Mouse (Mus musculus): ENCODE data around the gene Pid1.

- TF ChIP-seq POLR2A (IDR thresholded peaks at IDR 0.05; ENCODE audit: low read depth, low read length) (no peak), CTCF (IDR thresholded peaks at IDR 0.05; ENCODE audit: extremely low read depth, insufficient read length, insufficient replicate concordance, low read depth, low read length) (no peak)
Measured at GRCm38 (mm10) chr1:84347796-84348476, 16.0 kb downstream of the Pid1 start.

All from small intestine, adult 2 months (tissue).